Mouse (Mus musculus) embryonic facial prominence, embryonic 14.5 days (tissue): Measurements from ENCODE around the gene Fau. TPM values are rescaled to one million over a fixed set of nuclear protein-coding genes. Genes with fewer than 3 reads are reported as not detected.

Experiments used
- ATAC-seq: fragments of 200-750 bp; cut with Nextera tagmentation; 2 replicates; pipeline ENCODE4 v1.8.0; 2017; ENCODE audit warnings: low read depth, moderate number of reproducible peaks, moderate TSS enrichment
- DNase-seq: peaks from one replicate; pipeline ENCODE4 v3.0.0-alpha.2; 2015; ENCODE audit warnings: low spot score
- H3K27ac ChIP-seq: fragments of 300-500 bp; sonication (generic); replicated peaks from 2 replicates; pipeline ENCODE4 v1.5.1; 2014; ENCODE audit warnings: low read depth, mild to moderate bottlenecking, low read length, moderate library complexity
- H3K27me3 ChIP-seq: fragments of 300-500 bp; sonication (generic); replicated peaks from 2 replicates; pipeline ENCODE4 v1.6.1; 2014; ENCODE audit warnings: low read length; ENCODE audit not compliant: control insufficient read depth, insufficient read depth
- H3K36me3 ChIP-seq: fragments of 300-500 bp; sonication (generic); 2 replicates; pipeline ENCODE4 v1.6.1; 2014; ENCODE audit warnings: low read length, mixed read lengths; ENCODE audit not compliant: control insufficient read depth, insufficient read depth
- H3K4me1 ChIP-seq: fragments of 300-500 bp; sonication (generic); 2 replicates; pipeline ENCODE4 v1.6.1; 2014; ENCODE audit warnings: antibody characterized with exemption, low read length; ENCODE audit not compliant: control insufficient read depth, insufficient read depth
- H3K4me2 ChIP-seq: fragments of 300-500 bp; sonication (generic); 2 replicates; pipeline ENCODE4 v1.6.1; 2014; ENCODE audit warnings: low read depth, mild to moderate bottlenecking, low read length, moderate library complexity, mixed read lengths
- H3K4me3 ChIP-seq: fragments of 300-500 bp; sonication (generic); 2 replicates; pipeline ENCODE4 v1.5.1; 2014; ENCODE audit warnings: low read depth, mild to moderate bottlenecking, low read length
- H3K9ac ChIP-seq: fragments of 300-500 bp; sonication (generic); 2 replicates; pipeline ENCODE4 v1.6.1; 2014; ENCODE audit warnings: low read depth, mild to moderate bottlenecking, low read length, moderate library complexity, mixed read lengths
- H3K9me3 ChIP-seq: fragments of 300-500 bp; sonication (generic); 2 replicates; pipeline ENCODE4 v1.6.1; 2016; ENCODE audit warnings: low read length; ENCODE audit not compliant: control insufficient read depth
- WGBS: fragments of 180-500 bp; shearing (Covaris S2); extraction: QIAGEN DNeasy Blood & Tissue Kit; methylation state at CpG from one replicate; pipeline ENCODE4 v1.1.7; 2014; 5-methylcytosine and 5-hydroxymethylcytosine counted together
- polyA plus RNA-seq: library from polyadenylated mRNA; unstranded; fragments of >200 nt; fragmentation: Nextera tagmentation; extraction: Ambion mirVana; gene quantifications from 2 replicates; pipeline ENCODE4 v1.2.1, GENCODE M21; 2014

Fau gene
- polyA plus RNA-seq, 1 experiment from 2014 or later, result 937 TPM

DNA sequence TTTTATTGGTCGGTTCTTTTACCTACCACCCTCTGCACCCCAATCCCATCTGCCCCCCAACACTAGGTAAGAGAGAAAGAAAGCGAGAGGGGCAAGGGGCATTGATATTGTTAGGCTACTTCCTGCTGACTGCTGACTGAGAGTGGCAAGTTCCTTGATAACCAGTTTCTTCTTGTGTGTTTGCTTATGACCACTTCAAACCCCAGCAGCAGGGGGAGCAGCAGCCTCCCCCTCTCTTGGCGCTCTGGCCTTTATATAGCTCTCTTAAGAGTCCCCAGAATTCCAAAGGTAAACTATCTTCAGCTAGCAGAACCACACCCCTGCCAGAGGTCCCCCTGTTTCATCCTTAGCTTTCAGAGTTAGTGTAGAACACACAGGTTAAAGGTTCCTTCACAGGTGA is 37.4 kb upstream of the Fau start:
- Histone ChIP-seq H3K27me3 (no peaks in the 10 kb centered on the region), H3K36me3 (no peaks in the 10 kb centered on the region), H3K4me1 (no peaks in the 10 kb centered on the region), H3K4me2 (no peak overlapping the region), H3K9me3 (no peaks in the 10 kb centered on the region), H3K27ac (no peak overlapping the region), H3K4me3 (no peak overlapping the region), H3K9ac (no peak overlapping the region)
- WGBS, result 57% methylated on average over 3 of the region's 3 CpGs
- DNase-seq, result no peak
- no peak for ATAC-seq

DNA sequence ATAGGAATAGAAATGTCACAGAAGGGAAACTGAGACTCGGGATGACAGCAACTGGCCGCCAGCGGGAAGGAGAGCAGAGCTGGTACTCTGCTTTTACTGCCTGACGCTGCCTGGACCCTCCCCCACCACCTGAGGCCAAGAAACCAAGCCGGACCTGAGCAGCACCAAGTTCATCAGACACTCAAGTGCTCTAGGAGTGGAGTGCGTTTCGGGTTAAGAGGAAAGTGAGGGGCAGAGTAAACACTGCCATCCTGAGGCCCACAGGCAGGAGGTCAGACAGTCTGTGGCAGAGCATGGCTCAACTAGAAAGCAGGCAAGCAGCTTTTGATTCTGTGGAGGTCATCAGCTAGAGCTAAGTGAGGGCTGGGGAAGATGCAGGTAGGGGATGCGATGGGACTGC is 34.6 kb upstream of the Fau start:
- Histone ChIP-seq H3K36me3 (no peaks in the 10 kb centered on the region), H3K4me2 (no peak overlapping the region), H3K27me3 (no peaks in the 10 kb centered on the region), H3K27ac (no peak overlapping the region), H3K9me3 (no peaks in the 10 kb centered on the region), H3K4me3 (no peak overlapping the region), H3K4me1 (no peaks in the 10 kb centered on the region), H3K9ac (no peak overlapping the region)
- no peak for ATAC-seq
- 61% methylated on average over 8 of the region's 8 CpGs for WGBS
- DNase-seq, result no peak

DNA sequence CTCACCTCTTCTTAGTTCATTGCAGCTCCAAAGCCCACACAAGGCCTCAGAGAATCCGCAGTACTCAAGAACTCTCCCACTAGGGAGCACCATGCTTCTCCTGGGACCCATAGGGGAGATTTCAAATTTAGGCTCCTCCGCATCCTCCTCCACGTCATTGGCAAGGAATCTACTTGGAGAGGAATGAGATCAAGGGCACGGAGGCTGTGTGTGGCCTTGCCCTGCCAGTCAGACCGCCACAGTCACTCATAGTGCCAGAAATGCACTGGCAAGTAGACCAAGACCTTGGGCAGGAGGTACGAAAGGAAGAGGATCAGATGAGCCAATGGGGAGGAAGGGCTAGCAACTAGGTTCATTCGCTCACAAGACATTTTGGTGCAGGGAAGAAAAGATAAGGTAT is 33.7 kb upstream of the Fau start:
- H3K27ac ChIP-seq, result no peak overlapping the region
- H3K4me1 ChIP-seq, result no peaks in the 10 kb centered on the region
- H3K4me2 ChIP-seq, result no peak overlapping the region
- H3K9me3 ChIP-seq, result no peaks in the 10 kb centered on the region
- no peaks in the 10 kb centered on the region for H3K27me3 ChIP-seq
- H3K9ac ChIP-seq, result no peak overlapping the region
- H3K4me3 ChIP-seq, result no peak overlapping the region
- no peak for ATAC-seq
- no peak for DNase-seq
- WGBS, result 81% methylated on average over 7 of the region's 7 CpGs
- H3K36me3 ChIP-seq, result no peaks in the 10 kb centered on the region

DNA sequence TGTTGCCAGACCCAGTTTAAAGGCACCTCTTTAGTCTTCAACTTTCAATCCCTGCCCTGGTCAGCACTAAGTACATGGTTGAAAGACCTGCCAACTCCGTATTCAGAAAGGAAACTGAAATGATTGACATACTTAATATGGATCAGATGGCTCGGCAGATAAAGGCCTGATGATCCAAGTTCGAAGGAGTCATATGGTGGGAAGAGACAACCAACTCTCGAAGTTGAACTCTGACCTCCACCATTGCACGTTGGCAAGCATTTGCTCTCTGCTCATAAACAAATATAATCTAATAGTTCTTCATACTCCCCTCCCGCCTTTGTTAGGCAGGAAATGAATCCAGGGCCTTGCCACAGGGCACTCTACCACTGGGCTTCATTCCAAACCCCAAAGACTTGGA is 28.7 kb upstream of the Fau start:
- WGBS, result 60% methylated on average over 6 of the region's 6 CpGs
- no peak for DNase-seq
- no peaks in the 10 kb centered on the region for H3K4me1 ChIP-seq
- H3K4me2 ChIP-seq, result no peak overlapping the region
- no peak overlapping the region for H3K9ac ChIP-seq
- ATAC-seq, result no peak
- no peak overlapping the region for H3K4me3 ChIP-seq
- no peaks in the 10 kb centered on the region for H3K27me3 ChIP-seq
- H3K36me3 ChIP-seq, result no peaks in the 10 kb centered on the region
- H3K27ac ChIP-seq, result no peak overlapping the region
- H3K9me3 ChIP-seq, result no peaks in the 10 kb centered on the region

GRCm38 (mm10) chr19:6029426-6029825 is 28.2 kb upstream of the Fau start:
- WGBS, result 75% methylated on average over 9 of the region's 9 CpGs
- Histone ChIP-seq H3K4me2 (no peak overlapping the region), H3K4me3 (no peak overlapping the region), H3K27ac (no peak overlapping the region), H3K9me3 (no peaks in the 10 kb centered on the region), H3K27me3 (no peaks in the 10 kb centered on the region), H3K4me1 (no peaks in the 10 kb centered on the region), H3K9ac (no peak overlapping the region), H3K36me3 (no peaks in the 10 kb centered on the region)
- ATAC-seq (no peak), DNase-seq (no peak)

DNA sequence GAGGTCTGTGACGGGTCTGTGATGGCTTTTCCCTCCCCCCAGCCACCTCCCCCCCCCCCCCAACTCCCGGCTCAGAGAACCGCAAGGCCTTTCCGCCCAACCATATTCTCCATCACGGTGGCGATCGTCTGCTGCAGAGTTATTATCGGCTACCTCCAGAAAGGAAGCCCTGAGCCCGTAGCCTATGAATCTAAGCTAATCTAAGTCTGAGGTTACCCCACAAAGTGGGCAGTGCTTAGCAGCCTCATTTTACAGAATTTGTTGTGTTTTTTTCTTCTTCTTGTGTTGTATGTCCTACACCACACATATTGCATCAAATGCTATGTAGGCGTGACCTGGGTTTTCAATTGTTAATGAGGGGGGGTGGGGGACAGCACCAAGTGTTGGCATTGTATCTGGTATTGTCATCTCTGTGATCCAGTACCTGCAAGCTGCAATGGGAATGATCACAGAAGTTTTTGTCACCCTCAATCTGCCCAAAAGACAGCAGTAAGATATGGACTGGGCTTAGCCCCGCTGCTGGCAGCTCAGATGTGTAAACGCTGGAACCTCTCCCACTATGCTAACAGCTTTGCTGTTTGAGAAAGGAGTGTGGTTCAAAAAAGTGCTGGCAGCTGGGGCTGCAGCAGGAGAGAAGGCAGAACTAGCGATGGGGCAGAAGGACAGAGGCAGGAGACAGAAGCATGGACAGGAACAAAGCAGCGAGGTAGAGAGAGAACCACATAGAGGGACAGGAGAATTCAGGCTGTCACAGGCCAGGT is 26.9 kb upstream of the Fau start:
- Histone ChIP-seq H3K9ac (no peak overlapping the region), H3K27ac (no peak overlapping the region), H3K9me3 (no peaks in the 10 kb centered on the region), H3K4me1 (no peaks in the 10 kb centered on the region), H3K36me3 (no peaks in the 10 kb centered on the region), H3K4me2 (no peak overlapping the region), H3K4me3 (no peak overlapping the region), H3K27me3 (no peaks in the 10 kb centered on the region)
- WGBS, result 72% methylated on average over 14 of the region's 14 CpGs
- ATAC-seq, result no peak
- no peak for DNase-seq

DNA sequence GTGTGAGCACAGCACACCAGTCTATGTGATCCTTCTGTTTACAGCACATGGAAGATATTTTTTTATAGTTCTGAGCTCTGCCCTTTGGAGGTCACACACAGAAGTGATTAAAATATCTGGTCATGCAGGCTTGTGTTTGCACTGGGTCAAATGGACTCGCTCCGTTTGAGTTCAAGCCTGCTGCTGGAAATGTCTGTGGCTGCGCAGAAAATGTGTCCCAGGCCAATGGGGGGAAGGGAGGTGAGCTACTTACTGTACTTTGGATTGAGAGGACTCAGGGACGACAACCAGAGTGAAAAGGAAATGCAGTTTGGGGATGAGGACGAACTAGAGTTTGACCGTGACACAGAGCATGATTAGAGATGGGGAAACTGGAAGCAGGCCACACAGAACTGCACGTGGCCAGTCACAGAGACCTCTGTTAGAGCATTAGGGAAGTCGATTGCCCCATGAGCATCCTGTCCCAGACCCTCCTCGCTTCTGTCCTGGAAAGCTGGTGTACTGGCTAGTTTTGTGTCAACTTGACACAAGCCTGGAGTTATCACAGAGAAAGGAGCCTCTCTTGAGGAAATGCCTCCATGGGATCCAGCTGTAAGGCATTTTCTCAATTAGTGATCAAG is 21.6 kb upstream of the Fau start:
- no peak overlapping the region for H3K4me2 ChIP-seq
- H3K4me3 ChIP-seq, result no peak overlapping the region
- no peaks in the 10 kb centered on the region for H3K9me3 ChIP-seq
- no peak for ATAC-seq
- no peaks in the 10 kb centered on the region for H3K27me3 ChIP-seq
- no peaks in the 10 kb centered on the region for H3K4me1 ChIP-seq
- WGBS, result 53% methylated on average over 9 of the region's 9 CpGs
- H3K9ac ChIP-seq, result no peak overlapping the region
- no peak overlapping the region for H3K27ac ChIP-seq
- DNase-seq, result no peak
- no peaks in the 10 kb centered on the region for H3K36me3 ChIP-seq

DNA sequence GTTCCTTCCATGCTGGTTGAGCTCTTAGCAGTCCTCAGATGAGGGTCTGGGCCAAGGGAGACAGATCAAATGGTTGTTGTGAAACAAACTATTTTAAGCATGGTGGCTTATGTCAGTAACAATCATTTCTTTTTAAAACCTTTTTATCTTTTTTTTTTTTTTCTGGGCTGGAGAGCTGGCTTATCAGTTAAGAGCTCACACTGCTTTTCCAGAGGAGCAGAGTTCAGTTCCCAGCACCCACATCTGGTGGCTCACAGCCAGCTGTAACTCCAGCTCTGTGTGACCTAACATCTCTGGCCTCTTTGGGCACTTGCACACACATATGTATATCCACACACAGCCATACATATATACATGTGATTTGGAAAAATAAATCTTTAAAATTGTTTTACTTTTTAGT is 19.9 kb upstream of the Fau start:
- Histone ChIP-seq H3K36me3 (no peaks in the 10 kb centered on the region), H3K27me3 (no peaks in the 10 kb centered on the region), H3K4me2 (no peak overlapping the region), H3K4me1 (no peaks in the 10 kb centered on the region), H3K9me3 (no peaks in the 10 kb centered on the region), H3K9ac (no peak overlapping the region), H3K4me3 (no peak overlapping the region), H3K27ac (no peak overlapping the region)
- DNase-seq (no peak), ATAC-seq (no peak)

DNA sequence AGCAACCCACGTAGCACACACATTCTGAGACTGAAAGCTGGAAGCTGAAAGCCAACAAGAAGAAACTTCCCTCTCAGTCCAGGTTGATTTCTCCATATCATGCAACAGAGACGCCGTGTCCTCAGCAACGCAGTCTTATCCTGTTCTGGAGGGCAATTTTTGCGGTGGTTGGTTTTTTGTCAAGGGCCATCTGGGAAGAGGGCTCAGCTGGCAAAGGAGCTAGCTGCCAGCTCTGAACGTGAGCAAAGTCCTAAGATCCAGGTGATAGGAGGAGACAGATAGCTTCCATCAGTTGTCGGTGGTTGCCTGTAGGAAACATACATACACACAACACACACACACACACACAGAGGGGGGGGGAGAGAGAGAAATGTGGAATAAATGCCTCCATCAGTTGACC is 19.3 kb upstream of the Fau start:
- no peaks in the 10 kb centered on the region for H3K36me3 ChIP-seq
- no peaks in the 10 kb centered on the region for H3K27me3 ChIP-seq
- no peak overlapping the region for H3K4me3 ChIP-seq
- no peak overlapping the region for H3K4me2 ChIP-seq
- DNase-seq (no peak), ATAC-seq (no peak)
- 78% methylated on average over 7 of the region's 7 CpGs for WGBS
- no peaks in the 10 kb centered on the region for H3K4me1 ChIP-seq
- H3K27ac ChIP-seq, result no peak overlapping the region
- no peak overlapping the region for H3K9ac ChIP-seq
- no peaks in the 10 kb centered on the region for H3K9me3 ChIP-seq
